Mouse (Mus musculus): ENCODE results near the gene Prkcb.

The Prkcb gene

DNA sequence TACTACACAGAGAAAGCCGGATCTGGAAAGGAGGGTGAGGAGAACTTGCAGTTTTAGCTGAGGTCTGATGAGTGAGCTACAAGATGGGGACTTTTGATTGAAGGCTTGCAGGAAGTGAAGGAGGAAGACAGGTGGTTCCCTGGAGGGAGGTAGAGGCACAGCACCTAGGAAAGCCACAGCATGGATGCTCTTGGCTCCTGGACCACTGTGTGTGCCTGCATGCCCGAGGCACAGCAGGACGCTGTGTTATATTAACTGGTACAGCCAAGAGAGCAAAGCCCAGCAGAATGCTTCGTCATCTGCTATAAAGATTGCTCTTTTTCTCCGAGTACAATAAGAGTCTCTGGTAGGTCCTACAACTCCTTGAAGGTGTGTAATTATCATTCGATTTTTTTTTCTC, 188.1 kb downstream of the Prkcb start:
- DNase-seq = no peak

DNA sequence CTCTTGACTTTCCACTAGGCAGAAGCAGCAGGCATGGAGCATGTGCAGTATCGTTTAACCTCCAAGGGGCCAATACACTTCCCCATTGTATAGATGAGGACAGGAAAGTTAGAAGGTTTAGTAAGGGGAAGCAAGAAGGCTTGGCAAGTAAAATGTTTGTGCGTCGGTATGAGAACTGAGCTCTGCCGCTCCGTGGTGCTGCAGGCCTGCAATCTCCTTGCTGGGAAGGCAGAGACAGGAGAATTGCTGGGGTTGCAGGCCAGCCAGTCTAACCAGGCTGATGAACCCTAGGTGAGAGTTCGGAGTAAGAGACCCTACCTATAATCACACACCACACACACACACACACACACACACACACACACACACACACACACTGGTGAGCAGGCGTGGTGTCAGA, 188.6 kb downstream of the Prkcb start:
- DNase-seq = no peak

DNA sequence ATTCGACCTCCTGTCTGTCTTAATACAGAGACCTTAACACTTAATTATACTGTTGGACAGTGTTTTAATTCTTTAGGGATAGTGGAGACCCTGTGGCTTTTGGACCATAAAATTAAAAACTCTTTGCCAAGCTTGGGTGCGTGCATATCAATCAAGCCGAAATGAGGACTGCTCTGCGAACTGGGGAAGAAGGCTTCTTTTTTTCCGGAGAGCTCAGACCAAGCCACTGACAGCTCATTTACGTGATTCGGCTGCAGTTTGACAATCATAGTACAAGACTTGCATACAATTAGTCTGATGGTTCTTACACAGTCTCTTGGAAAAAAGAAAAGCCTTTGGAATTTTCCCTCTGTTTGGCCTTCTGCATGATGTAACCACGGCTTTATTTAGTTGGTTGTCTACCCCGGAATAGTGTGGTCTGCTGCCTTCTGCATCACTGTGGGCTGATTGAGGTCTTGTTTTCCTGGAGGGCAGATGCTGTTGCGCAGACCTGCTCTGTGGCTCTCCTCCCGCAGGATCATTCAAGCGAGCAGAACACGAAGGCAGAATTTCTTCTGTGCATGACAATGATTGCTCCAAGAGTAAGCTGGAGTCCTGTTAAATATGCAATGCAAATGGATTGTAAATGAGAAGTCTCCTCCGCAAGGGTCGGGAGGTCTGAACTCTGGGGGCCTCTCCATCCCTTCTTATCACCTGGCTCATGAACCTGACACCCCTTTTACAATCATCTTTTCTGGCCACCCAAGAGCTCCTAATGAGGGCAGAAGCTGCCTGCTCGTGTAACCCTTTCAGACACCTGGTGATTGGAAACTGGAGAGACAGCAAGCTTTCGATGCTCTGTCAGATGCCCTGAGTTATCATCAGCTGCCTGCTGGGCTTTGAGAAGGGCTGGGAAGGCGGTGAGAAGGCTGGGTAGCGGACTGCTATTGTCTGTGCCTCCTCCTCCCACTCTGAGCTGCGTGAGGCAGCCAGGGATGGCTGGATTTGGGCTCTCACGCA, 189.3 kb downstream of the Prkcb start:
- DNase-seq = no peak

DNA sequence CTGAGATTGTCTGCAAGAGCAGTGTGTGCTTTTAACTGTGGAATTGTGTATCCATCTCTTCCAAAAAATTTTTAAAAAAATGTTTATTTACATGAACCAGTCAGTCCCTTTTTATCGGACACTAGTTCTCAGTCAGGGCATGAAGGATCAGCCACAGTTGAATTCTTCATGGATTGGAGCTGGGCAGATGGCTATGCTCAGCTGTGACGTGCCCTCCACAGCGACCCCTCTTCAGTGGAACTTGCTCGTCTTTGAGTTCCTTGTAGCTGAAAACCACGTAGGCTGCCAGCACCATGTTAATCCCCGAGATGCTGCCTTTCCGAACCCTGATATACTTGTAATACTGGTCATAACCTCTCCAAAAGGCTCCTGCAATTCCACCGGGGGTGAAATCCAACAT, 195.4 kb downstream of the Prkcb start:
- DNase-seq = peak; percentile 40

DNA sequence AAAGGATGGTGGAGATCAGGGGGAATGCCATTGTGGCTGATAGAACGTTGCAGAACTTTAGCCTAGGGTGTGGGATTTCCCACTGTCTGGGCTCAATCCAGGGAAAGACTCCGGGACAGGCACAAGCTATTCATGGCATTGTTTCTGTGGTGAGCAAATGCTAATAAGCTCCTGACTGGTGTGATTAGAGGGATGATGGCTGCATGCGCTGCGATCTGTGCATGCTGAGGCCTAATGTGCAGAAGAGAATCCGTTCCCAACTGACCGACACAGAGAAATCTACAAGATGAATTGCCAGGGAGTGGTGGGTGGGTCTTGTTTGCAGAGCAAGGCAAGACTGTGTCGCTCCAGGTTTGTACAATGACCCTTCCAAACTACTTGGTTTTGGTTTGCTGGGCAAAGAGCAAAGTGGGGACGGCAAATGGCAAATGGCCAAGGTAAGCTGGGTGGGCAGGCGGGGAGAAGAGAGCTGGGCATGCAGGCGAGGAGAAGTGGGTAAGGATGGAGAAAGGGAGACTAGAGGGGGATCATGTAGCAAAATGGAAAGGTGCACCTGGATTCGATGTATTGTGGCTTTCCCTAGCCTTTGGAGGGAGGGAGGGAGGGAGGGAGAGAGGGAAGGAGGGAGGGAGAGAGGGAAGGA, 199.5 kb downstream of the Prkcb start:
- no peak for DNase-seq

DNA sequence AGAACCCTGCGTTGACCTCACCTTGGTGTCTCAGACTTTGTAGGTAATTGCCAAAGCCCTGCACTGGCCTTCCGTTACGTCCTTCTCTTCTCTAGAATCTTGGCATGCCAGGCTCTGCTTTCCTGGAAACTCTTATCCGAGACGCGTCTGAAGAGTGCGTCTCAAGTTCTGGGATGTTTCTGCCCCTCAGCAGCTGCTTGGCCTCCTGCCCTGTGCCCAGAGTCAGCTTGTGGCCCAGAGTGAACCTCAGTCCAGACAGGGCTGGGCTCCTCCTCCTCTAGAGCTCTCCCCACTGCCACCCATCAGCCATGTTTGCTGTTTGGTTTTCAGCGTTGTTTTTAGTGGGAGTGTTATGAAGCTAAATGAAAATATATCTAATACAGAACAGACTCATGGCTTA, 203.5 kb downstream of the Prkcb start:
- DNase-seq = peak; percentile 62

DNA sequence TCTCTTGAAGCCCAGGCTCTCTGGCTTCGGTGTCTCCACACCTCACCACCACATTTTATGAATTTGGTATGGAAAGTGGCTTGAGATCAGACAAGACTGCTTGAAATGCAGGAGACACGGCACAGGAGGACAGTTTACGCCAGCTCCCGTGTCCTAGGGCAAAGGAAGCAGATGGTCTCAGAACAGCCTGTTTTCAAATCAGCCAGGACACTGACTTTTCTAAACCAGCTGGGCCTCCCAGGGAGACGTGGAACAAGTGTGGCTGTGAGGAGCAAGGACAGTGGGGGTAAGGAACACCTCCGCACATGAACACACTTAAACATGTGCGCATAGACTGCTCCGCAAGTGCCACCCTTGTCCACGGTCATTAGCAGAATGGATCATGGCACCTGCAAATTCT, 204.4 kb downstream of the Prkcb start:
- DNase-seq = no peak

DNA sequence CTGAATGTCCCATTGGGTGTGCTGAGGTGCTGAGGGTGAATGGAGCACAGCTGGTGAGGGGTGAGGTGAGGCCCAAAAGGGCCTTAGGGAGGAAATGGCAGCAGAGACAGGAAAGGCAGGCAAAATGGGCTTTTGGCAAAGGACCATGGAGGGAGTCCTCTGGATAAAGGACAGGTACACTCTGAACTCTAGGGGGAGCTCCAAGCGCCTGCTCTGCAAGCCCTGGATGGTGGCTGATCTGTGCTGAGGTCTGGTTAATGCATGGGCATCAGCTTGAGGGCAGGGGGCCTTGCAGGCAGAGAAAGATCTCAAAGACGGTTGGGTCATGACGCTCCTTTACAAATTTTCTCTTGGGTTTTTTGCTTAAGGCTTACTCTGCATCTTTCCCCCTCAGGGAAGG, 205.5 kb downstream of the Prkcb start:
- peak; percentile 50 for DNase-seq

DNA sequence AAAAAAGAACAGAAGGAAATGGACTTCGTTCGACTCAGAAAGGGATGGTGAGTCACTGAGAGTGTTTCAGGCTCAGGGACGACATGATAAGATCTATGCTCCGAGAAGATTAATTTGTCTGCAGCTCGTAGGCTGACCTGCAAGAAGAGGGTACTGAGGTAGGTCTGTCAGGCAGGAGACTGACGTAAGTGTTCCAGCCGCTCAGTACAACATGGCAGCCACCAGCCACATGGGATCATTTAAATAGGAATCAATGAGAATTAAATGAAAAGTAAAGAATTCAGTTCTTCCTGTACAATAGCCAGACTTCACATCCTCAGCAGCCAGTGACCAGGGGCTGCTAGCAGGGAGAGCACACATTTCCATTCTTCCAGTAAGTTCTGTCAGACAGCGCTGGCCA, 209.0 kb downstream of the Prkcb start:
- DNase-seq = no peak

DNA sequence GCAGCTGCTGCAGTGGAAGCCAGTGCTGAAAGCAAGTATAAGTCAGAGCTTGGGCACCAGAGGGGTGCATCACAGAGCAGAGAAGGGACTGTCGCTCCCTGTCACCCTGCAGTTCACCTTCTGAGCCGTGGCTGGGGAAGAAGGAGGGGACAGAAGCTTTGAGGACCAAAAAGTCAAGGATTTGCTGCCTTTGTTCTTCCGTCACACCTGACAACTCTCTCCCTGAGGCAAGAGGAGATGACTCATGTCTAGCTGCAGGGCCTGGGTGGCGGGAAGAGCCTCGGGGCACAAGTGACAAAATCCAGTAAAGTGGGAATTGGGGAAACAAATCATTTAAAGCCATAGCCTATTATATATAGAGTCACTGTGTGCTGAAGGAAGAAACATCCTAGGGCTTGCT, 209.9 kb downstream of the Prkcb start:
- no peak for DNase-seq

DNA sequence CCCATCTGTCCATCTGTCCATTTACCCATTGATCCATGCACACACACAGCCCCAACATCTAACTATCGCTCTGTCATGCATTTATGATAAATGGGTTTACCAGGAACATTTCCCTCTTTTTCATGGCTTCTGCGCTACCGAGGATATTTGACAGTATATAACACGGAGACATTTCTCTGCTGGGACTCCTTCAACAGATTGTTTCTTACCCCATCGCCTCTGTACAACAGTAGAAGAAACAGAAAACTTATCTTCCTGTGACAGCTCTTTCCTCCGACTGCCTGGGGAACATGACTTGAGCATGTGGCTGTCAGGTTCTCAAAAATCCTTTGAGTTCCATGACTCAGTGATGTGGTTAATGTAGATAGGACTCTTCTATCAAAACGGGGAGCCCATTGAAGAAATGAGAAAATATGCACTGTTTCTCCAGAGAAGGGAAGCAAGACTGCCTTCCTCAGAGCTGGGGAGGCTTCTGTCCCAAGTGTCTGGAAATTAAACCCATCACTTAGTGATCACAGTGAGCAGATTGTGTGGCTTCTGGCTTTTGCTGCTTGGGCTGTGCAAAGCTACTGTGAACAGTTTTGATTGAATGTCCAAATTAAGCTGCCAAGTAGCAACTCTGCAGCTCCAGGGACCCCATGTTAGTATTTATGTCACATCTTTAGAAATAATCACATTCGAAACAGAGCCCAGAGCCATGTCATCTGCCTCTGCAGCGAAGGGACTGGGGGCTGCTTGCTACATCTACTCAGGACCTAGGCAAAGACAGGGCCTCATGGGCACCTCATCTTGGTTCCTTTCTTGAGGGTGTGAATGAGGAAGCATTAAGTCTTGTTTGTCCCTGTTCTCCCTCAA, 211.4 kb downstream of the Prkcb start:
- DNase-seq = no peak

DNA sequence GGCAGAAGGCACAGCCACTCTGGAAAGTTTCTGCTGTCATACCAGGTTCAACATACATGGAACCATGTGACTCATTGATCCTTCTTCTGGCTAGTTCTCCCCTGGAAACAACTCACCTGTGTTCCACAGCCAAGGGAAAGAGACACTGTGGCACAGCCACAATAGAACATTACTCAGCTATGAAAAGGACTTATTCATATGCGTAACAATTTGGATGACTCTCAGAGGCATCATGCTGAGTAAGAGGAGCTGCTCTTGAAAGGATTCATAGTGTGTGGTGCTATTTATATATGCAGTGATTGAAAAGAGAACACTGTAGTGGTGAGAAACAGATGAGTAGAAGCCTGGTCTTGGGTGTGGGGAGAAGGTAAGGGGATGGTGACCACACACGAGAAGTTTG, 217.9 kb downstream of the Prkcb start:
- DNase-seq = no peak

DNA sequence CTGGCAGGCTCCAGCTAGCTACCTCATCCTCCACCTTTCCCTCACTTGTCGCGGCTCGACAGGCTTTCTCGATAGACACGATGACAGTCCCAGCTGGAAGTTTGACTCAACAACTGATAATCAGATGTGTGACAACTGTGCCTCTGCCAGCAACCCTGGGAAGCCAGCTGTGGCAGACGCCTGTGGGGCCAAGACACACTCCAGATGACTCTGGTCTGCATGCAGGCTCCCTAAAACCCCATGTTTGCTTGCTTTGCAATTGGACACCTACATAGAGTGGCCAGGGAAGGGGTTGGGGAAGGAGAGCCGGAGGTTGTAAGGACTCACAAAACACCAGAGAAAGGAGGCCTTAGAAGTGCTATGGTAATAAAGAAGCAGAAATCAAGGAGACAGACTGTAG, 221.4 kb downstream of the Prkcb start:
- peak; percentile 73 for DNase-seq

DNA sequence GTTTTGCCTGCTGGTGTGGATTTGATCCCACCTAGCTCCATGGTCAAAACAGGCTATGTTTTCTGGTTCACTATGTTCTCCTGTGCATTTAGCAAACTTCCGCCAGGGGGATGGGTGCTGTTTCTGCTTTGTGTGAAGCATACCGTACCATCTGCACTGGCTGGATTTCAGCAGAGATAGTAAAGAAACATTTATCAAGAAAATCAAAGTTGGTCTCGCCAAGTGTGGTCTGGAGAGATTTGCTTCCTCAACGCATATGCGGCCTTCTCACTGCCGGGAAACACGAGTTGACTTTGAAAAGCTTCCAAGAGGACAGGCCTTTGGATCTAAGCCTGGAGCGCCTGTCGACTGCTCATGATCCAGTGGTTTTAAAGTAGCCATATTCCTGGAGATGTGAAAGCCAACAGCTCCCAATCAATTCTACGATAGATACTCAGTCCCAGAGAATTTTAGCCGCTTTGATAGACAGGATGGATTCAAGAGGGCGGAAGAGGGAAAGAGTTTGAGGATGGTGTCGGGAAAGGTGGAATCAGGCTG, 223.9 kb downstream of the Prkcb start:
- peak; percentile 33 for DNase-seq

DNA sequence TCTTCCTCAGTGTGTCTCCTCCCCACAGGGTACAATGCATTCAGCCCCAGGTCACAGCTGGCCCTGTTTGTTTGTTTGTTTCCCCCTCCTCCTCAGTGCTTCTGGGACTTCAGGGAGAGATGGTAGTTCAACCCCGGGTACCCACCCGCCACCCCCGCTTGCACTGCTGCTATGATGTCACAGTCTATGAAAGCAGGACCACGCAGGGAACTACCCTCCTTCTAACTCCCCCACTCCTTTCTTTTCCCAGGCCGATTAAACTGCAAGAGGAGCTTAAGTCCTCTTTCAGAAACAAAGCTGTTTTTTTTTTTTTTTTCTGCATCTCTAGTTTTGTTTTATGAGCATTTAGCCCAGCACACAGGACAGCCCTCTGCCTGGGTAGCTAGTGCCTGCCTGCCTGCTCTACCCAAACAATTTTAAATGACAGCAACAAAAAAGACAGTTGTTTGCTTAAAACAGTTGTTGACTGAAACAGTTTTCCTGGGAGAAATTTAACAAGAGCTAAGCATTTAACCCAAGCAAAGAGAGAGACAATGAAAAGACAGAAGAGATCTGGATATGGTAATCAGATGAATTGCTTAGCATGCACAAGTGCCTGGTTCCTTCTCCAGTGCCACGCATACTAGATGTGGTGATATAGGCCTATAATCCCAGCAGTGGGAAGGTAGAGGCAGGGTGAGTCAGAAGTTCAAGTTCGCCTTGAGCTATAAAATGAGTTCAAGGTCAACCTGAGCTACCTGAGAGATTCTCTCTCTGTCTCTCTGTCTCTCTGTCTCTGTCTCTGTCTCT, 232.5 kb downstream of the Prkcb start:
- no peak for DNase-seq

DNA sequence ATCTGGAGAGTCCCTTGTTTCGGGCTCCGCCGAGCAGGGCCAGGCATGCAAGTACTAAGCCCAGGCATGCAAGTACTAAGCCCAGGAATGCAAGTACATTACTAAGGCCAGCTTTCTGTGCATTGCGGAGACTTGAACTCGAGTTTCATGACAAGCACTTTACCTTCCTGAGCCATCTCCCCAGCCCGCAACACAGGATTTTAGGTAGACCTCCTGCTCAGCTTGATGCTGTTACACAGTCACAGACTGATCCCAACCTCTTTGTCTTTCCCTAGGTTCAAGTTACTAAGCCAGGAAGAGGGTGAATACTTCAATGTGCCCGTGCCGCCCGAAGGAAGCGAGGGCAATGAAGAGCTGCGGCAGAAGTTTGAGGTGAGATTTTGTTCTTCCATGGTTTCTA, 239.7 kb downstream of the Prkcb start:
- DNase-seq = no peak

DNA sequence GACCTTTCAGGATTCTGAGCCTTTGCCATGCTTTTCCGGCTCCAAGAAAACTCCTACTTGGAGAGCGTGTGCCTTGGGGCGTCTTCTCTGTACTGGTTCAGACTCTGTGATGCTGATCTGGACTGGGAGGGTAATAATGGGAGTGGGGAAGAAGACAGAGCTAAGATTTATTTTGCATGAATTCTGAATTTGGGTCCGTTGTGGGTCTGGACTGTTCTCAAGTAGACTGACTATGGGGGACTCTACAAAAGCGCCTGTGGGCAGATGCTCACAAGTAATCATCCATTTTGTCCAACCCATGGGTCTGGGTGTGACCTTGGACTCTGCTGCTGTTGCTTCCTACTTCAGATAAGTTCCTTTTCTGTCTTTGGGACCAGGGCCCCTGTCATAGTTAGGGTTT, 240.1 kb downstream of the Prkcb start:
- no peak for DNase-seq

DNA sequence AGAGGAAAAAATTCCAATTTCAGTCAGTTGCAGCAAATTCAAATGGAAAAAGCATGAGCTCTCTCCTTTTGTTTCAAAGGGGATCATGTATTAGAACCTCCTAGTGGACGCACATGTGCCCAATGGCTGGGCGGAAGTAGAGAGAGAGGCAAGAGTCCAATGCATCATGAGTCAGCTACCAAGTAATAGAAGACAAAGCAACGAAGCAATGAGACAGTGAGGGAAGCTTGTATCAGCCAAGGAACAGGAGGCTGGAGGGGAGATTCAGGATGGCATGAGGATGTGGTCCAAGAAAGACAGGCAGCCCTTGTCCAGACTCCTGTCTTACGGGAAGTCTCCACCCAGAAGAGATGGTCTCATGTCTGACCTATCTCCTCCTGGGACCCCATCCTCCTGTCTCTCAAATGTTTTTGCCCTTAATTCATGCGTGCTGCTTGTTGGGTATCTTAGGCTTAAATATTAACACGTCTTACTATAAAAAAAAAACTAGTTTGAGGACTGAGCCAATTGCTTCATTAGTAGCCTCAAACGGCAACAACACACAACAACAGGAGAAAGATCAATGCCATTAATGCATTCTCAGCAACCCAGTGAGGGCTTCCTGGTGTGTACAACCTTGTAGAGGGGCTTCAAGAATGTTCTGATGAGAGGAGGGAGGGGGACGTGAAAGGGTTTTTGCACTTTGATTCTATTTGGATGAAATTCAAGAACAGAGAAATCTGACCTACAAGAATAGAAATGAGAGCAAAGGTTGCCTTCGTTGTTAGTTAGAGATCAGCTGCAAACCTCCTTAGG, 245.2 kb downstream of the Prkcb start:
- no peak for DNase-seq

DNA sequence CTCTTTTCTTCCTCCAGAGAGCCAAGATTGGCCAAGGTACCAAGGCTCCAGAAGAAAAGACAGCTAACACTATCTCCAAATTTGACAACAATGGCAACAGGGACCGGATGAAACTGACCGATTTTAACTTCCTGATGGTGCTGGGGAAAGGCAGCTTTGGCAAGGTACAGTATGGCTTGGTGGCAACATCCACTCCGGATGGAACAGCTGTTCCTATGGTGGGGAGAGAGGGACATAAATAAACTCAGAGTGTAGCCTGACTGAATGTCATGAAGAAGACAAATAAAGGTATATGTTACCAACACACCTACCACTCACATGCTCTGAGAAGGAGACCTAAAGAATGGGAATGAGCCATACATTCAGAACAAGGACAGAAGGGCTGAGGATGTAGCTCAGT, 256.1 kb downstream of the Prkcb start:
- DNase-seq = no peak

DNA sequence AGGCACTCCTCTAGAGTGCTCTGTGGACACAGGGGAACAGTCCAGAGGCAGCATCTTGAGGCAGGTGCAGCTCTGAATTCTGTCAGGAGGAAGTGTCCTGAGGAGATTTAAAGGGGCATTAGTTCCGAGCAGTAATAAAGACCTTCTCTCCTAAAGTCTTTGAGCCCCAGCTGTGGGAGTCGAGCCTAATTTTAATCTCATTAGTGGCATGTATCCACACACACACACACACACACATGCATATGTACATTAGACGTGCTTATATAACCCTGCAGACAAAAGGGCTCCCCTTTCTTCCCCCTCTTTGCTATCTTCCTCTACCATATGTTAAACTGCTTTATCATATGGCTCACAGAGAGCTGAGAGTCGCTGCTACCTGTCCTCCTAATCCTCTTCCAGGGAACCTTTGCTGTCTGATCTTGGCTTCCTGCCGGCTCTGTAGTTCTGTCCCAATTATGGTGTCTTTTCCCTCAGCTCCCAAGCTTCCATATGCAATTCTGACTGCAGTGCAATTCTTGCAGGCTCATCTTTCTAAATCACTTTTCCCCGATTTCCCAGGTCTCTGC, 268.1 kb downstream of the Prkcb start:
- DNase-seq = no peak
